In the genomic region with DNA sequence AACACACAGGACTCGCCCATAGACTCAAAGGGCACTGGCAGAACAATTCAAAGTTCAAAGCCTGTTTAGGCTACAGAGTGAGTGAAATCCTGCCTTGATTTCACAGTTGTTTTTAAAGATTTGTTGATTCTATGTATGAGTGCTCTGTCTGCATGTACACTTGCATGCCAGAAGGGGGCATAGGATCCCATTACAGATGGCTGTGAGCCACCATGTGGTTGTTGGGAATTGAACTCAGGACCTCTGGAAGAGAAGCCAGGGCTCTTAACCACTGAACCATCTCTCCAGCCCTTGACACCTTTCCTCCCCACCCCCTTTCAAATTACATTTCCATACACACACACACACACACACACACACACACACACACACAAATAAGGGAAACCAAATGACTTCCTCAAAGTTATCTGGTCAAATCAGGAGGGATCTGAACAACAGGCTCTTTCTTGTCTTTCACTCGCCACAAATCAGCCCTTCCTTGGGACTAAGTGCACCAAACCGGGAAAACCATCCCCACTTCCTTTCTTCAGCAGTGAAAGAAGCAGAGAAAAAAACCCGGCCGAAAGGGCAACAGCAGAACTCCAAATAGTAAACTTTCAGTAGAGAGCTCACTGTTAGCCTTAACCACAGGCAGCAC, we compare ENCODE assay signal across 15 mouse cellular contexts. TPM values are rescaled to one million over a fixed set of nuclear protein-coding genes. Genes with fewer than 3 reads are reported as not detected.
DNase-seq lines count a peak whose midpoint lies in the region; ATAC-seq lines count a peak whose summit lies in the region.
"Had no signal": no experiment of that assay in that cellular context is flagged by ENCODE, and none has a peak within 500 bp of the region (broad histone marks: within the 10 kb centered on the region; RNA-seq: fewer than 3 reads in every experiment).

No protein-coding gene starts in this region.

- H3K36me3 ChIP-seq in kidney, embryonic 15.5 days, result no peaks in the 10 kb centered on the region
- no peaks in the 10 kb centered on the region for H3K36me3 ChIP-seq in intestine, embryonic 16.5 days (ENCODE audit: control insufficient read depth, insufficient read depth, low read length)

- no peak overlapping the region for H3K4me3 ChIP-seq in kidney, embryonic 15.5 days (replicated peaks)
- H3K4me3 ChIP-seq in intestine, embryonic 16.5 days (ENCODE audit: low read length), result no peak overlapping the region

- H3K27me3 ChIP-seq in kidney, embryonic 15.5 days, result peaks cover 4% of the 10 kb centered on the region; the same call in 1 of the 2 replicates
- H3K27me3 ChIP-seq in intestine, embryonic 16.5 days (replicated peaks; ENCODE audit: control insufficient read depth, insufficient read depth, low read length), result no peaks in the 10 kb centered on the region

- peak; percentile 30 for DNase-seq in cerebellum, adult 9-10 months
- no peak for DNase-seq in cerebellum, postnatal 25 days
- DNase-seq in kidney, postnatal 14 days, result no peak
- DNase-seq in B cell, adult 2 months, result peak; percentile 47 to 49
- DNase-seq in thymus, postnatal 4 days, result no peak
- DNase-seq in spleen, postnatal 36 days (ENCODE audit: low spot score in 2 of 2), result no peak
- DNase-seq: gastrocnemius, postnatal 25 days; layer of hippocampus, adult 9-11 months; right cerebral cortex, postnatal 4 days; thymus, adult 2 months had no signal

- H3K9ac ChIP-seq in kidney, embryonic 15.5 days, result no peak overlapping the region
- no peak overlapping the region for H3K9ac ChIP-seq in intestine, embryonic 16.5 days (ENCODE audit: low read depth, low read length)
- H3K9ac ChIP-seq: hindbrain, embryonic 14.5 days had no signal

- peaks cover 56% of the 10 kb centered on the region for H3K4me1 ChIP-seq in kidney, embryonic 15.5 days
- H3K4me1 ChIP-seq in intestine, embryonic 16.5 days (ENCODE audit: control insufficient read depth, insufficient read depth, low read length), result peaks cover 33% of the 10 kb centered on the region

- H3K9me3 ChIP-seq in kidney, embryonic 15.5 days (replicated peaks), result no peaks in the 10 kb centered on the region
- no peaks in the 10 kb centered on the region for H3K9me3 ChIP-seq in intestine, embryonic 16.5 days (ENCODE audit: control insufficient read depth, low read length)

- no peak for ATAC-seq in kidney, embryonic 15.5 days (replicated peaks; ENCODE audit: low FRiP score)
- ATAC-seq in intestine, embryonic 16.5 days, result no peak
- ATAC-seq: activated CD4-positive, CD25-positive, alpha-beta regulatory T cell, adult 4 months had no signal

- H3K27ac ChIP-seq in kidney, embryonic 15.5 days, result peak overlapping the region; percentile 54
- H3K27ac ChIP-seq in intestine, embryonic 16.5 days (ENCODE audit: low read length), result peak overlapping the region; percentile 52
- H3K27ac ChIP-seq: hindbrain, embryonic 14.5 days had no signal

- 45% methylated on average over 5 of the region's 5 CpGs for WGBS in kidney, embryonic 15.5 days
- 32% methylated on average over 5 of the region's 5 CpGs for WGBS in intestine, embryonic 16.5 days

- peak overlapping the region; percentile 8; the same call in 1 of the 2 replicates for H3K4me2 ChIP-seq in kidney, embryonic 15.5 days
- H3K4me2 ChIP-seq in intestine, embryonic 16.5 days (ENCODE audit: low read depth, low read length), result no peak overlapping the region
- H3K4me2 ChIP-seq: hindbrain, embryonic 14.5 days; midbrain, embryonic 11.5 days had no signal

RNA-seq across cellular contexts. Expression of a gene that starts 4.0 kb away (rescaled TPM):
- polyA plus RNA-seq in kidney, embryonic 15.5 days (2015; fragmentation: Nextera tagmentation; extraction: Ambion mirVana), result 9.6 and 12.7 TPM in 2 replicates
- 7.2 and 8.1 TPM in 2 replicates for polyA plus RNA-seq in intestine, embryonic 16.5 days (2015; fragmentation: Nextera tagmentation; extraction: Ambion mirVana)

Comparison
In these comparisons a context has a peak if more than half of its experiments do, and no peak if none do; other contexts are left out.
1. DNase-seq: peak in cerebellum, adult 9-10 months (single experiment) and B cell, adult 2 months (2 of 2); none in cerebellum, postnatal 25 days (0 of 2), kidney, postnatal 14 days (single experiment), thymus, postnatal 4 days (single experiment) and spleen, postnatal 36 days (0 of 2).